Comparison of ENCODE assay signal across 30 mouse cellular contexts in genomic region chr12:75375060-75375459, GRCm38 (mm10). TPM values are rescaled to one million over a fixed set of nuclear protein-coding genes. Genes with fewer than 3 reads are reported as not detected.
DNase-seq lines count a peak whose midpoint lies in the region; ATAC-seq and TF ChIP-seq lines count a peak whose summit lies in the region.
"Had no signal": no experiment of that assay in that cellular context is flagged by ENCODE, and none has a peak within 500 bp of the region (broad histone marks: within the 10 kb centered on the region; RNA-seq: fewer than 3 reads in every experiment).

No protein-coding gene starts in this region.

- no peaks in the 10 kb centered on the region for H3K36me3 ChIP-seq in forebrain, postnatal 0 days (ENCODE audit: insufficient read depth)
- H3K36me3 ChIP-seq in forebrain, embryonic 13.5 days (ENCODE audit: poor library complexity, severe bottlenecking): no peaks in the 10 kb centered on the region
- H3K36me3 ChIP-seq: embryonic facial prominence, embryonic 13.5 days; midbrain, embryonic 15.5 days had no signal

- H3K4me2 ChIP-seq in forebrain, postnatal 0 days (ENCODE audit: low read depth): no peak overlapping the region
- no peak overlapping the region for H3K4me2 ChIP-seq in forebrain, embryonic 13.5 days
- H3K4me2 ChIP-seq: embryonic facial prominence, embryonic 13.5 days; heart, embryonic 12.5 days; hindbrain, embryonic 14.5 days; kidney, embryonic 15.5 days; midbrain, embryonic 15.5 days had no signal

- no peaks in the 10 kb centered on the region for H3K4me1 ChIP-seq in forebrain, postnatal 0 days (ENCODE audit: insufficient read depth)
- no peaks in the 10 kb centered on the region for H3K4me1 ChIP-seq in forebrain, embryonic 13.5 days
- H3K4me1 ChIP-seq: embryonic facial prominence, embryonic 13.5 days; heart, embryonic 12.5 days; kidney, embryonic 15.5 days; midbrain, embryonic 15.5 days had no signal

- 69% methylated on average over 12 of the region's 12 CpGs for WGBS in forebrain, postnatal 0 days
- 86% methylated on average over 12 of the region's 12 CpGs for WGBS in forebrain, embryonic 13.5 days

- peak; percentile 38 for DNase-seq in forebrain, postnatal 0 days
- peak; percentile 53 for DNase-seq in retina, postnatal 1 day
- DNase-seq in retina, embryonic 14.5 days (ENCODE audit: low spot score): no peak
- peak; percentile 74 for DNase-seq in cerebellum, adult 9-11 months
- DNase-seq in frontal cortex, postnatal 25 days (ENCODE audit: low spot score in 2 of 2): no peak
- no peak for DNase-seq in left cerebral cortex, adult 2 months (ENCODE audit: extremely low spot score in 1 of 2, low spot score in 2 of 2)
- DNase-seq: adrenal gland, postnatal 14 days; gastrocnemius, adult 2 months; heart, postnatal 14 days; liver, postnatal 0 days; lung, postnatal 10 days; right cerebral cortex, postnatal 4 days had no signal

- ATAC-seq in forebrain, postnatal 0 days: no peak
- no peak for ATAC-seq in forebrain, embryonic 13.5 days
- ATAC-seq: activated CD4-positive, CD25-positive, alpha-beta regulatory T cell, adult 4 months; CD4-positive, CD25-positive, alpha-beta regulatory T cell, adult 4 months; intestine, embryonic 16.5 days; liver, postnatal 0 days; midbrain, embryonic 15.5 days had no signal

- H3K9me3 ChIP-seq in forebrain, postnatal 0 days (ENCODE audit: low read length): no peaks in the 10 kb centered on the region
- H3K9me3 ChIP-seq in forebrain, embryonic 13.5 days (replicated peaks): no peaks in the 10 kb centered on the region
- H3K9me3 ChIP-seq: embryonic facial prominence, embryonic 13.5 days; kidney, embryonic 15.5 days; midbrain, embryonic 15.5 days had no signal

- no peak overlapping the region for H3K27ac ChIP-seq in forebrain, postnatal 0 days (ENCODE audit: low read depth, low read length)
- no peak overlapping the region for H3K27ac ChIP-seq in forebrain, embryonic 13.5 days
- no peak overlapping the region for H3K27ac ChIP-seq in left cerebral cortex, adult 2 months
- H3K27ac ChIP-seq: embryonic facial prominence, embryonic 13.5 days; gastrocnemius, adult 2 months; hindbrain, embryonic 14.5 days; kidney, embryonic 15.5 days; midbrain, embryonic 15.5 days; stomach, postnatal 0 days had no signal

- H3K4me3 ChIP-seq in forebrain, postnatal 0 days (ENCODE audit: low read depth, low read length): no peak overlapping the region
- H3K4me3 ChIP-seq in forebrain, embryonic 13.5 days: no peak overlapping the region
- H3K4me3 ChIP-seq in left cerebral cortex, adult 2 months: no peak overlapping the region
- H3K4me3 ChIP-seq: embryonic facial prominence, embryonic 13.5 days; gastrocnemius, adult 2 months; heart, embryonic 12.5 days; kidney, embryonic 15.5 days; midbrain, embryonic 15.5 days had no signal

- TF ChIP-seq CTCF in forebrain, postnatal 0 days (IDR thresholded peaks at IDR 0.05; ENCODE audit: low read depth): no peak
- no peak for TF ChIP-seq CTCF in left cerebral cortex, adult 2 months (IDR thresholded peaks at IDR 0.05)

- intact Hi-C loops in left cerebral cortex, adult 2 months (cut with DNase I): no loop called here

- no peaks in the 10 kb centered on the region for H3K27me3 ChIP-seq in forebrain, postnatal 0 days (ENCODE audit: insufficient read depth, low read length)
- no peaks in the 10 kb centered on the region for H3K27me3 ChIP-seq in forebrain, embryonic 13.5 days
- H3K27me3 ChIP-seq: embryonic facial prominence, embryonic 13.5 days; heart, embryonic 12.5 days; kidney, embryonic 15.5 days; midbrain, embryonic 15.5 days had no signal

- no peak overlapping the region for H3K9ac ChIP-seq in forebrain, postnatal 0 days
- no peak overlapping the region for H3K9ac ChIP-seq in forebrain, embryonic 13.5 days
- H3K9ac ChIP-seq: embryonic facial prominence, embryonic 13.5 days; heart, embryonic 12.5 days; hindbrain, embryonic 14.5 days; kidney, embryonic 15.5 days; liver, postnatal 0 days; midbrain, embryonic 15.5 days had no signal

RNA-seq across cellular contexts. Expression of gene Gphb5, which starts 41.5 kb away (rescaled TPM):
- not detected in 2 replicates for total RNA-seq in forebrain, postnatal 0 days (2014; rRNA removed)
- polyA plus RNA-seq in forebrain, postnatal 0 days (2015; fragmentation: Nextera tagmentation; extraction: Ambion mirVana): not detected in 2 replicates
- polyA plus RNA-seq in forebrain, embryonic 13.5 days (2015; fragmentation: Nextera tagmentation; extraction: Ambion mirVana): not detected in 2 replicates
- total RNA-seq in left cerebral cortex, adult 2 months (2021): not detected
- total RNA-seq: adrenal gland, postnatal 14 days; ES-E14; gastrocnemius, adult 2 months; heart, postnatal 14 days; layer of hippocampus, postnatal 14 days; left cerebral cortex, postnatal 36 days; liver, adult 2 months; megakaryocyte, adult 5-6 weeks; neutrophil, adult 5-6 weeks had no signal
- polyA plus RNA-seq: activated CD4-positive, CD25-positive, alpha-beta regulatory T cell, adult 4 months; embryonic facial prominence, embryonic 13.5 days; gonadal fat pad, adult 2 months; heart, embryonic 12.5 days; hindbrain, embryonic 14.5 days; intestine, embryonic 16.5 days; kidney, embryonic 15.5 days; large intestine, adult 2 months; liver, adult 2 months; liver, postnatal 0 days; midbrain, embryonic 15.5 days; stomach, postnatal 0 days had no signal

Comparison
In these comparisons a context has a peak if more than half of its experiments do, and no peak if none do; other contexts are left out.
1. DNase-seq: peak in forebrain, postnatal 0 days (single experiment), retina, postnatal 1 day (single experiment) and cerebellum, adult 9-11 months (single experiment); none in retina, embryonic 14.5 days (single experiment), frontal cortex, postnatal 25 days (0 of 2) and left cerebral cortex, adult 2 months (0 of 2).